Mouse (Mus musculus) regulatory T cell (primary cell): ENCODE measurements around the gene Ccn5.

Source experiments
- in situ Hi-C: fragments of 300-600 bp; cut with MboI, MseI; formaldehyde crosslinking; loops from one replicate; pipeline ENCODE4 v1.15.1; 2025; ENCODE audit warnings: high pct_unique_total_duplicates

Ccn5 gene

DNA sequence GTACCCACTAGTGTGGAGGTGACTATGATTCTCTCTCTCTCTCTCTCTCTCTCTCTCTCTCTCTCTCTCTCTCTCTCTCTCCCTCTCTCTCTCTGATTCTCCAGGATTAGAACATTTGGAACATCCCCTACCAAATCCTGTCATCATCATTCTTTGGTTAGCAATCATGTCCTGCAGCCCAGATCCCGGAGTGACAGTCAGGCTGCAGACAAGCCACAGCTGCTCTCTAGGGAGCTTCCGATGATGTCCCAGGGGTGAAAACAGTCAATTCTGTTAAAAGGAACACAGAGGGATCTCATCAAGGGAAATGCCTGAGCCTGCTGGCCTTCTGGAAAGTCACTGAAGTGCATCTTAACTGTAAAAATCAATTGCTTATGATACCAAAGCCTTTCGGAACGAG lies 21.4 kb downstream of the Ccn5 start:
- in situ Hi-C loops, result no loop called here

DNA sequence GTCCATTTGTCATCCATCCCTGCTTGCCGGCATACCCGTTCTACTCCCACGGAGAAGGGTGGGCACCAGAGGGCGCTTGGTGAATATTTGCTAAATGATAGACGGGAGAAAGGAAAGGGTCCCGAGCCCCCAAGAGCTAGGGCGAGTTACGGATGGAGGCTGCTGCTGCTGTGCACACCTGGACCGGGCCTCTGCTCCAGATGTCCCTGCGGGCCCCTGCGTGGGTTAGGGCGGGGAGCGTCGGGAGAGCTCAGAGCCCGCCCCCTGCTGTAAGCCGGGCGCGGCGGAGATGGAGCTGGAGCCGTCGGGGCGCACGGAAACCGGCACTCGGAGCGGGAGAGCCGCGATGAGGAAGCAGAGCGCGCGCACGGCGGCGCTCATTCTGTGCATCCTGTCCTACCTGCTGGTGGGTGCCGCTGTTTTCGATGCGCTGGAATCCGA lies 32.8 kb downstream of the Ccn5 start, which contains the start of gene Kcnk15:
Gene Kcnk15 (plus strand): TSS at position 191 of the 441 bp plus-strand sequence.
- in situ Hi-C loops, result no loop called here

GRCm38 (mm10) chr2:163857233-163857632 lies 36.6 kb downstream of the Ccn5 start:
- in situ Hi-C loops, result no loop called here

- in situ Hi-C loops, result no loop called here
These were observed 37.7 kb downstream of the Ccn5 start for GRCm38 (mm10) chr2:163858254-163858947.

DNA sequence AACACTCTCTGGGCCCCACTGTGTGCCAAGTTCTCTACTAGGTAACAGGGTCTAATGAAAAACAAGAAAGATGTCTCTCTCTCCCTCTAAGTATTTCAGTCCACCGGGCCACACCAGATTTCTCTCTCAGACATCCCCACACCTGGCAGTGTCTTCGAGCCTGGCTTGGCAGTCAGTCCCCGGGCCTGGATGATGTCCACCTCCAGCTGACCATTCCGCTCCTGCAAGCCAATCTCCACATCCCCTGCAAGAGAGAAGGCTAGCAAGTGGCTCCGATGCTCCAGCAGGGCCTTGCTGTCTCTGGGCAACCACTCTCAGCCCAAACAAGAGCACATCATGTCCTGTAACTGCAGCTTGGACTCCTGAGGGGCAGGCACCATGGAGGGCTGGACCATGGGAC lies 44.6 kb downstream of the Ccn5 start:
- in situ Hi-C loops, result no loop called here

GRCm38 (mm10) chr2:163866061-163866460 lies 45.4 kb downstream of the Ccn5 start:
- in situ Hi-C loops, result no loop called here

- in situ Hi-C loops, result no loop called here
These were observed 49.1 kb downstream of the Ccn5 start for GRCm38 (mm10) chr2:163869783-163870182.

GRCm38 (mm10) chr2:163871266-163871665 lies 50.6 kb downstream of the Ccn5 start:
- in situ Hi-C loops, result no loop called here

GRCm38 (mm10) chr2:163871906-163872305 lies 51.2 kb downstream of the Ccn5 start:
- in situ Hi-C loops, result no loop called here

GRCm38 (mm10) chr2:163874877-163875276 lies 54.2 kb downstream of the Ccn5 start:
- in situ Hi-C loops, result no loop called here

DNA sequence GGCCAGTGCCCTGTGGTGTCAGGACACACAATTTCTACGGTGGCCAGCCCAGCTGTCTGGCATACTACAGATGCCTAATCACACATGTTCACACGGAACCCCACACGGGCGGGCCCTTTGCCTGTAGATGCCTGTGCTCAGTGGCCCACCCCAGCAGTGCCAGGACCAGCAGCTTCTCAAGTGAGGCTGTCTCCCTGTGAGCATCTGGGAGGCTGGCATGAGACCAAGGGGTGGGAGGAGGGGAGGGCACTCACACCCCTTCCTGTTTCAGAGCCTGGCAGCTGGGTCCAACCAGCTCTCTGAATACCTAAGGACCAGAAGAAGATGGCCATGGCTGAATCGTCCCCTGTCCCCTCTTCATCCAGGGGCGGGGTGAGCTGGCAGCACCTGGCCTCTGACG lies 54.8 kb downstream of the Ccn5 start:
- in situ Hi-C loops, result no loop called here

DNA sequence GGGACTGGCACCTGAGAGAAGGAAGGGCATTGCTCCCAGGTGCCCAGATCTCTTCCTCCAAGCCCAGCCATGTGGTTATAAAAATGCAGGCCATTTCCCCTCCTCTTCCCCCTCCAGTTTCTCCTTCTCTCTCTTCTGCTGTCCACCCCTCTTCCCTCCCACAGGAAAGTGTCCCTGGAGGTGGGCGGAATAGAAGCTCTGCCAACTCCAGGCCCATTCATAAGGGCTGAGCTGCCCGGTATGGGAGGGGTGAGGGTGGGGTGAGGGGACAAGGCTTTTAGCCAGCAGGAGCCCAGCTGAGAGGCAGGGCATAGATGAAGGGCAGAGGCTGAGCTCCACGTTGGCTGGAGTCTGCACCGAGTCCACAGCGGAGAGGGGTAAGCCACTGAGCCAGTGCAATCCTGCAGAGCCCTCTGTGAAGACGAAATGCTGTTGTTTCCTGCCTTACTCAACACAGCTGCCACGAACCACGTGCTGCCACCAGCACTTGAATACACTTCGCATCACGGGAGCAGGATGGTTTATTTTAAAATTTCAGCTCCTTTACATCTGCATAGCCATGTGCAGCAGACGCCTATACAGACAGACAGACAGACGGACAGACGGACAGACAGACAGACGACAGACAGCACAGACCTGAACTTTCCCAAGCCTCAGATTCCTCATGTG lies 56.3 kb downstream of the Ccn5 start:
- in situ Hi-C loops, result no loop called here

GRCm38 (mm10) chr2:163880891-163881290 lies 60.2 kb downstream of the Ccn5 start:
- in situ Hi-C loops, result no loop called here
